Mouse (Mus musculus): ENCODE measurements at regions not wholly inside any gene's neighbourhood (a gene's known extent, or its start where the extent isn't known, plus 50 kb on each side); places are given as distances from the start of the nearest gene placed in this dataset.
A peak's percentile ranks its signal among the peaks of the same experiment; 100 is the strongest.

DNA sequence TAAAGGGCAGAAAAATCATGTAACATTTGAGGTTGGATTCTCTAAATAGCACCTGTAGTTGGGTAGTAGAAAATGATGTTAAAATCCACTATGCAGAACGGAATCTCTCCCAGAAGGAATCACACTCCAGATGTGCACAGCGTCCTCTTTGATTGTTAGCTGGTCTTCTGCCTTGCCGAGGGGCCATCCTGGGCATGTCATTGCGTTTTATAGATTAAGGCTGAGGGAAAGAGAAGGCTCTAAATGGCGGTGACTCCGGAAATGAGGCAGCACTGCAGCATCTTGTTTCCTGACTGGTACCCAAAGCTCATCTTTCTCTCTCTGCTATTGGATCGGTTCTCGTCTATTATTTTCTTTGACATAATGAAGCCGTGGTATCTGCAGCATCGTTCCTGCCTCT, 237.5 kb downstream of the Ttll7 start:
- Histone ChIP-seq H3K27me3 (ENCODE audit: control insufficient read depth, insufficient read depth, low read length) (no peaks in the 10 kb centered on the region), H3K27ac (no peak overlapping the region), H3K4me2 (replicated peaks) (no peak overlapping the region), H3K36me3 (replicated peaks; ENCODE audit: control insufficient read depth, insufficient read depth) (no peaks in the 10 kb centered on the region), H3K9ac (no peak overlapping the region), H3K4me3 (replicated peaks; ENCODE audit: low read length) (no peak overlapping the region), H3K9me3 (ENCODE audit: control insufficient read depth, low read length) (no peaks in the 10 kb centered on the region), H3K4me1 (replicated peaks; ENCODE audit: control insufficient read depth, insufficient read depth, low read length) (peaks cover 20% of the 10 kb centered on the region)
- ATAC-seq (ENCODE audit: low FRiP score) (no peak), DNase-seq (ENCODE audit: low spot score) (no peak)
- WGBS, result 72% methylated on average over 10 of the region's 10 CpGs

DNA sequence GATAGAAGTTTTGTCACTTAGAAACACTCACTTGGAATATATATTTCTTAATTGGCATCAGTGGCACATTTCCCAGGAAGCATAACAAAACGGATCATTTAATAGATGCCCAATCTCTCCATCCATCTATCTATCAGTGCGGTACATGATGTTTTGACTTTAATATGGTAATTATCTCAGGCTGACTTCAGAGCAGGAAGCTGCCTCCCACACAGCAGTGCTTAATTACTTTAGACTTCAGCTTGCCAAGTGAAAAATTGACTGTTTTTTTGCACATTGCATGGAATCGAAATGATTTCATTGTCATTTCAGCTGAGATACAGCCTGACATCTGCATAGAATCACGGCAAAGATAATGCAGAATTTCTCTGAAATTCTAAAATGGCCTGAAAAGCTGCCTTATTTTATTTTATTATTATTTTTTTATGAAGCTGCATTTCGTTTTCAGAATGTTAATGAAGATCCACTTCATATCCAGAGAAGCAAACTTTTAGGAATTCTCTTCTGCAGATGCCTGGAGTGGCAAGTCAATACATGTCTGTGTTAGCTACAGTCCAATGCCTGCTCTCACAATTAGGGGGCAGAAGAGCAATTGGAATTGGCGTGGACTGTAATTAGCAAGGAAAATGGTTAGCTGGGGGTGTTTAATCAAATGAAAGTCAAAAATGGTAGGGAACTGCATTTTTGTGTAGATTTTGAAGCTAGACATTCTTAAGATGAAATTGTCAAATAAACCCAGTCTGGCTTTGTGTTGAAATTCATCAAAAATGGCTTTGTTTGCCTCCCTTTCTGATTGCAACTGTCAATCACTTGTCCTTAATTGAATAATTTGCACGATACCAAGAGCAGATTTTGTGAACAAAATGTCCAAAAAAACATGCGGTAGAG, 240.3 kb downstream of the Ttll7 start:
- Histone ChIP-seq H3K4me2 (replicated peaks) (no peak overlapping the region), H3K27ac (peak overlapping the region; percentile 59; the same call in 1 of the 2 replicates), H3K9me3 (ENCODE audit: control insufficient read depth, low read length) (no peaks in the 10 kb centered on the region), H3K9ac (no peak overlapping the region), H3K4me1 (replicated peaks; ENCODE audit: control insufficient read depth, insufficient read depth, low read length) (peaks cover 17% of the 10 kb centered on the region; the same call in 1 of the 2 replicates), H3K27me3 (ENCODE audit: control insufficient read depth, insufficient read depth, low read length) (no peaks in the 10 kb centered on the region), H3K36me3 (replicated peaks; ENCODE audit: control insufficient read depth, insufficient read depth) (no peaks in the 10 kb centered on the region), H3K4me3 (replicated peaks; ENCODE audit: low read length) (no peak overlapping the region)
- DNase-seq (ENCODE audit: low spot score), result peak; percentile 49
- WGBS, result 44% methylated on average over 8 of the region's 8 CpGs
- no peak; the same call in 1 of the 2 replicates for ATAC-seq (ENCODE audit: low FRiP score)

DNA sequence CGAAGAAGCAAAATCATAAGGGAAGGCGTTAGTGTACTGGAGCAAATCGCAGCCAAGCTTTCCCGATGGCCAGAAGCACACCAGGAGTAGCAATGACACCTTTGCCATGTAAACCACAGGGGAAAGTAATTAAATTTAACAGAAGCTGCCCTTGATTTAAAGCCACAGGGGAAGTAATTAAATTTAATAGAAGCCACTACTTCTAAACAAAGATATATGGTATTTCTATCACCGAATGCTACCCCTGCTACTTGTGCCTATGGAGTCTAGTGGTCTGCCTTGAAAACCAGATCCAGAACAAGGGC, 240.9 kb downstream of the Ttll7 start:
- no peak for DNase-seq (ENCODE audit: low spot score)
- Histone ChIP-seq H3K27me3 (ENCODE audit: control insufficient read depth, insufficient read depth, low read length) (no peaks in the 10 kb centered on the region), H3K4me2 (replicated peaks) (no peak overlapping the region), H3K9me3 (ENCODE audit: control insufficient read depth, low read length) (no peaks in the 10 kb centered on the region), H3K27ac (peak overlapping the region; percentile 59; the same call in 1 of the 2 replicates), H3K4me1 (replicated peaks; ENCODE audit: control insufficient read depth, insufficient read depth, low read length) (peaks cover 18% of the 10 kb centered on the region; the same call in 1 of the 2 replicates), H3K9ac (no peak overlapping the region), H3K36me3 (replicated peaks; ENCODE audit: control insufficient read depth, insufficient read depth) (no peaks in the 10 kb centered on the region), H3K4me3 (replicated peaks; ENCODE audit: low read length) (no peak overlapping the region)
- WGBS, result 36% methylated on average over 5 of the region's 5 CpGs
- no peak for ATAC-seq (ENCODE audit: low FRiP score)

DNA sequence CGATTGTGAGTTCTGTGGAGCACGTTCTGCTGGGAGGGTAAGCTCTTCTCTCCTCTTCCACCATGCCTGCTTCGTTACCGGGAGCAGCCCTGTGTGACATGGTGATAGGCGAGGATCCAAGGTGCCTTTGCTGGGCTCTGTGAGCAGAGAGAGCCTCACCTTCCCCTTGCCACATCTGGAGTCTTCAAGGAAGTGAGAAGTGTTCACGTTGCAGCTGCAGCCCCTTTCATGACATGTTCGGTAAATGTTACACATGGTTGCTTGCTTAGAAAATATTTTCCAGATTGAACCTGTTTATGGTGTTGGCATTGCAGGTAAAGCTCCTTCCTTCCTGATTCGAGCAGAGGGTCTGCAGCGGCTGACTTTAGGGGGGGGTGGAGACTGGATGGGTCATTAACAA, 244.0 kb downstream of the Ttll7 start:
- peaks cover 33% of the 10 kb centered on the region for H3K4me1 ChIP-seq (replicated peaks; ENCODE audit: control insufficient read depth, insufficient read depth, low read length)
- H3K27me3 ChIP-seq (ENCODE audit: control insufficient read depth, insufficient read depth, low read length), result no peaks in the 10 kb centered on the region
- H3K4me2 ChIP-seq (replicated peaks), result no peak overlapping the region
- H3K9me3 ChIP-seq (ENCODE audit: control insufficient read depth, low read length), result no peaks in the 10 kb centered on the region
- no peak for DNase-seq (ENCODE audit: low spot score)
- H3K4me3 ChIP-seq (replicated peaks; ENCODE audit: low read length), result no peak overlapping the region
- H3K27ac ChIP-seq, result no peak overlapping the region; the same call in 1 of the 2 replicates
- no peak overlapping the region for H3K9ac ChIP-seq
- H3K36me3 ChIP-seq (replicated peaks; ENCODE audit: control insufficient read depth, insufficient read depth), result no peaks in the 10 kb centered on the region
- no peak for ATAC-seq (ENCODE audit: low FRiP score)
- 57% methylated on average over 9 of the region's 9 CpGs for WGBS

DNA sequence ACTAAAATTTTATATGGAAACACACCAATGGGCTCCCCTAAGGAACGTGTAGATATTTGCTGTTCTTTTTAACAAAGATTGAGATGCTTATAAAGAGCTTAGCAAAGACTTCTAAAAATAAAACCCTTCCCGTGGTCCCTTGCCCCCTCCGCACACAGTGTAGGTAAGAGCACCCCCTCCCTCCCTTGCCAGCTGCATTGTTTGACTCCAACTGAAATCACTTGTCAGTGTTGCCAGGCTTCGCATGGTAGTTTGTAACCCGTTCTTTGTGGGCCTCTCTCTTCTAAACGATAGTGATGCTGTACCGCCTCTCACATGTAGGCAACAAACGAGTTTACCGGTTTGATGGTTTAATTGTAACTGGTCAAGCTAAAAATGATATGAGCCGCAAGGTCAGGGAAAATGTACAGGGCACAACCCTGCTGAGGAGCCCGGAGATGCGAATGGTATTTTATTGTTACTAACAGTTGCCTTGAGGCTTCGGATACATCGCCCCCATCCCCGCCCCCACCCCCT, 246.0 kb downstream of the Ttll7 start:
- no peak for ATAC-seq (ENCODE audit: low FRiP score)
- DNase-seq (ENCODE audit: low spot score), result no peak

DNA sequence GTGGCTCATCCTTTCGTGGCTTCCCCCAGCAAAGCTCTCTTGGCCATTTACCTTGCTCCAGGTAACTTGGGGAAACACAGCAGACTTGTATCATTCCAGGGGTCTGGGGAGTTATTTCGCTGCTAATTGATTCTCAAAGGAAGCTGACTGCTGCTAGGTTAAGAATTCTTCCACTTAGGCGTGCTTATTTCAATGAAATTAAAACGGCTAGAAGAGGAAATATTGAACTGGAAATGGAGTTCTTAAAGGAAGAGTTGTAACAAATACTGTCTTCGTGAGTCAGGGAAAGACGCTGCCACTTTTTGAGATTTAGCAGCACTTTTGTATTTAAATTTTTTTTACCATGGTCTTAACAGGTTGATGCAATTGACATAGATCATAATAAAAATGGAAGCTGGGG, 246.4 kb downstream of the Ttll7 start:
- peak; percentile 50 for DNase-seq (ENCODE audit: low spot score)
- Histone ChIP-seq H3K27me3 (ENCODE audit: control insufficient read depth, insufficient read depth, low read length) (no peaks in the 10 kb centered on the region), H3K4me1 (replicated peaks; ENCODE audit: control insufficient read depth, insufficient read depth, low read length) (peaks cover 35% of the 10 kb centered on the region), H3K4me2 (replicated peaks) (peak overlapping the region; percentile 39), H3K9me3 (ENCODE audit: control insufficient read depth, low read length) (no peaks in the 10 kb centered on the region), H3K9ac (no peak overlapping the region), H3K36me3 (replicated peaks; ENCODE audit: control insufficient read depth, insufficient read depth) (no peaks in the 10 kb centered on the region), H3K27ac (peak overlapping the region; percentile 50), H3K4me3 (replicated peaks; ENCODE audit: low read length) (no peak overlapping the region)
- WGBS, result 35% methylated on average over 6 of the region's 6 CpGs
- ATAC-seq (ENCODE audit: low FRiP score), result no peak

More for the DNA sequence above, 246.0 kb downstream of the Ttll7 start:
- Histone ChIP-seq H3K4me1 (replicated peaks; ENCODE audit: control insufficient read depth, insufficient read depth, low read length) (peaks cover 34% of the 10 kb centered on the region), H3K9me3 (ENCODE audit: control insufficient read depth, low read length) (no peaks in the 10 kb centered on the region), H3K27me3 (ENCODE audit: control insufficient read depth, insufficient read depth, low read length) (no peaks in the 10 kb centered on the region), H3K4me2 (replicated peaks) (peak overlapping the region; percentile 39), H3K9ac (no peak overlapping the region), H3K27ac (peak overlapping the region; percentile 50), H3K4me3 (replicated peaks; ENCODE audit: low read length) (no peak overlapping the region), H3K36me3 (replicated peaks; ENCODE audit: control insufficient read depth, insufficient read depth) (no peaks in the 10 kb centered on the region)
- WGBS, result 21% methylated on average over 15 of the region's 15 CpGs

DNA sequence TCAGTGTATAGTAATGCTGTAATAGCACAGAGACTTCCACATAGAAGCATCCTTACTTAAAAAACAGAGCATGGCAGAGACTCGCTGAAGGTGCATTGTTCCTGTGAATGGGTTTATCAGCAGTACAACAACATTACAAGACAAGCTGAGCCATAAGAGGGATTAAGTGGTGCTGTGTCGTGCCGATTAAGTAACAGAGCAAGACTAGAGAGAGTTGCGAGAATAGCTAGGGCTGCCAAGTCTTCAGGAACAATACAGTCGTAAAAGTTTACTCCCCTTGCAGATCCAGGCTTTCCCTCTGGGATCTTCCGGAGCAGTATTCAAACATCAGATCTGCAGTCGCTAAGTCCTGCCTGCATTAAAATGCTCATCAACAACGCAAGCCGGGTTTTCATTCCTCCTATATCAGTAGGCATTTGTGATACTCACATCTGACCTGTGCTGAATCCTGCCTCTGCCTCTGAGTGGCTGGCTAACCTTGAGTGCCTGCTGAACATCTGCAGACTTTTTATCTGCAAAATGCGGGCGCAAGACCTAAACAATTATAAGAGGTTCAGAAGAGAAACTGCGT, 247.1 kb downstream of the Ttll7 start:
- no peak for ATAC-seq (ENCODE audit: low FRiP score)
- no peaks in the 10 kb centered on the region for H3K9me3 ChIP-seq (ENCODE audit: control insufficient read depth, low read length)
- H3K27me3 ChIP-seq (ENCODE audit: control insufficient read depth, insufficient read depth, low read length), result no peaks in the 10 kb centered on the region
- H3K27ac ChIP-seq, result no peak overlapping the region
- no peak for DNase-seq (ENCODE audit: low spot score)
- peaks cover 36% of the 10 kb centered on the region for H3K4me1 ChIP-seq (replicated peaks; ENCODE audit: control insufficient read depth, insufficient read depth, low read length)
- no peak overlapping the region for H3K9ac ChIP-seq
- no peaks in the 10 kb centered on the region for H3K36me3 ChIP-seq (replicated peaks; ENCODE audit: control insufficient read depth, insufficient read depth)
- 41% methylated on average over 12 of the region's 12 CpGs for WGBS
- H3K4me2 ChIP-seq (replicated peaks), result no peak overlapping the region
- H3K4me3 ChIP-seq (replicated peaks; ENCODE audit: low read length), result no peak overlapping the region

DNA sequence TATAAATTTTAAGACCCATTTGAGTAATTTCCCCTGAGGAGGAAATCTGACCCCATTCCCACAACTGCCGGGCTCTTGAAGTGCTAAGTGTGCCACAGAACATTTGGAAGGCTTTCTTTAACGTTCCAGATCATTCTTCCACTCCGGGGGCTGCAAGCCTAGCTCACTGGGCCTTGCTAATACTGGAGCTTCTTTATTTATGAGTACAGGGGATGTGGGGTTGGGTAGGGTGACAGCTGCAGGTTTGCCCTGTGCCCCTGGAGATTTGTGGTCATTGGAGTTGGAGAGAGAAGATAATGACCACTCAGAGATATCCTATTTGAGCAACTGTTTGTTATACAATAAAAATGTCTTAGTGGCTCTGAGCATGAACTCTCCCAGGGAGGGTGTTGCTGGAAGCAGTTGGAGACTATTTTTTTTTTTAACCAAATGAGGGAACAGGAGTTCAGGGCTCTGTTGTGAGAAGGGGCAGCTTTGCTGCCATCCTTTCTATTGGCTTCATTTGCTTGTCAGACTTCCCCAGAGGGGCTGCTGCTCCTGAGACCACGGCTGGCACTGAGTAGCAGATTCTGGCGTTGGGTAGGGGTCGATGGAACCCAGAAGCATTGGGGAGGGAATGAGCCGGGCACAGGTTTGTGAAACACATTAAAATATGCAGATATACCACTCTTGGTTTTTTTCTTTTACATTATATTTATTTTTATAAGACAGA, 249.0 kb downstream of the Ttll7 start:
- DNase-seq (ENCODE audit: low spot score) (no peak), ATAC-seq (ENCODE audit: low FRiP score) (no peak)
- Histone ChIP-seq H3K4me3 (replicated peaks; ENCODE audit: low read length) (no peak overlapping the region), H3K27ac (peak overlapping the region; percentile 65), H3K9ac (no peak overlapping the region), H3K36me3 (replicated peaks; ENCODE audit: control insufficient read depth, insufficient read depth) (no peaks in the 10 kb centered on the region), H3K27me3 (ENCODE audit: control insufficient read depth, insufficient read depth, low read length) (no peaks in the 10 kb centered on the region), H3K9me3 (ENCODE audit: control insufficient read depth, low read length) (no peaks in the 10 kb centered on the region), H3K4me2 (replicated peaks) (no peak overlapping the region), H3K4me1 (replicated peaks; ENCODE audit: control insufficient read depth, insufficient read depth, low read length) (peaks cover 36% of the 10 kb centered on the region)
- 26% methylated on average over 7 of the region's 7 CpGs for WGBS

DNA sequence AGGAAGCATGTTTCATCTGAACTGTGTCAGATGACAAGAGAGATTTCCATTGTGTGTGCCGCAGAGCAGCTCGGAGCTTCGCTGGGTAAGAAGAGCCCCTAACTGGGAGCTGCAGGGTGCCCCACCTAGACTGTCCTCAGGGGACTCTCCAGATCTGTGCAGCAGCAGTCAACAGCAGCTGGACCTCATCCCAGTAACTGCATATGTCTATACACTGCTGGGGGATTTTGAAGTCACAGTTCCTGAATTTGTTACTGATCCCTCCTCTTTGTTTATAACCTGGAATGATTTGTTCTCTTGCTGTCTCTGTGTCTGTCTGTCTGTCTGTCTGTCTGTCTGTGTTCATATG, 249.6 kb downstream of the Ttll7 start:
- no peaks in the 10 kb centered on the region for H3K27me3 ChIP-seq (ENCODE audit: control insufficient read depth, insufficient read depth, low read length)
- H3K4me2 ChIP-seq (replicated peaks), result no peak overlapping the region
- 16% methylated on average over 3 of the region's 3 CpGs for WGBS
- H3K27ac ChIP-seq, result peak overlapping the region; percentile 65
- ATAC-seq (ENCODE audit: low FRiP score) (no peak), DNase-seq (ENCODE audit: low spot score) (no peak)
- H3K4me3 ChIP-seq (replicated peaks; ENCODE audit: low read length), result no peak overlapping the region
- H3K36me3 ChIP-seq (replicated peaks; ENCODE audit: control insufficient read depth, insufficient read depth), result no peaks in the 10 kb centered on the region
- peaks cover 36% of the 10 kb centered on the region for H3K4me1 ChIP-seq (replicated peaks; ENCODE audit: control insufficient read depth, insufficient read depth, low read length)
- no peak overlapping the region for H3K9ac ChIP-seq
- no peaks in the 10 kb centered on the region for H3K9me3 ChIP-seq (ENCODE audit: control insufficient read depth, low read length)
